Mouse (Mus musculus) bone marrow, adult 2 months (tissue): ENCODE measurements around the gene Optn.

ENCODE experiments used
- CTCF ChIP-seq: fragments of 200-500 bp; IDR thresholded peaks from 2 replicates; pipeline ENCODE4 v1.5.1; 2011; ENCODE audit warnings: low read length, control low read depth; ENCODE audit not compliant: control insufficient read depth, insufficient read depth
- POLR2A ChIP-seq: fragments of 200-500 bp; IDR thresholded peaks from 2 replicates; pipeline ENCODE4 v1.6.1; 2011; ENCODE audit warnings: low read depth, mild to moderate bottlenecking, control low read depth, low read length, borderline replicate concordance; ENCODE audit not compliant: control insufficient read depth

- TF ChIP-seq POLR2A (no peak), CTCF (no peak)
Measured at GRCm38 (mm10) chr2:5095316-5095715, 31.5 kb upstream of the Optn start.
